Mouse (Mus musculus) activated CD4-positive, CD25-positive, alpha-beta regulatory T cell, adult 4 months (primary cell): ENCODE data around the gene Art3. TPM values are rescaled to one million over a fixed set of nuclear protein-coding genes. Genes with fewer than 3 reads are reported as not detected.

Source experiments
- ATAC-seq: one replicate; pipeline ENCODE4 v1.8.0; 2017
- polyA plus RNA-seq, 2 experiments: library from polyadenylated mRNA; unstranded; fragments of 100-300 nt; shearing (Covaris generic); gene quantifications; one replicate each; pipeline ENCODE4 v1.2.1; 2017

Art3 gene
- 1 to 10 TPM; 7.7 to 9.8 TPM for polyA plus RNA-seq

DNA sequence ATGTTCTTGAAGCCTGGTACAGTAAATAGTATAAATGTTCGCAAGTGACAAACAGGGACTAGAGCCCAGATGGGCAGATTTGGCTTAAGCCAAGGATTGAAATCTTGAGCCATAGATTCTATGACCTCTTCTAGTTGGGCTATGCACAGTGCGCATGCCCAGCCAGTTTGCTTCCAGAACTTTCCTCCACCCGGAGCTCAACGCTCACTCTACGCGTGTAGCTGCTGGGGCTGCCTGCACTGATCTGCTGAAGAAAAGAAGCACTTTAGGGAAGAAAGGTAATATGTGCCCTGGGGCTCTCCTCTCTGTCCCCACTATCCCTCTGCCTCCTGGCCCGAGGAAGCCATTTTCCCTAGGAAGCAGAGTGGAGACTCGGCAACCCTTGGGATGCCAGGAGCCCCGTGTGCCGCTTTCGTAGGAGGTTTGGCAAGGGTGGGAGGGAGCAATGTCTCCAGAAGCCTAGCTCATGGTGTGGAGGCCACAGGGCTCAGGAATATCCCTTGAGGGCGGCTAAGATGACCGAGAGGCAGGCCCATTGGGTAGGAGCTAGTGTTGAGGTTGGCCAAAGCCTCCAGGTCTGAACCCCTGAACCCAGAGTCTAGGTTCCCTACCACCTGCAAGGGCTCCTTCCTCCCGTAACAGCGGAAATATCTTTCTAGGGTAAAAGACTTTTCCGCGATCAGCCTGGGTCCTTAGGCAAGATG lies at the start of gene Art3:
Gene Art3, plus strand, starts transcription at position 193 of the 704 bp plus-strand sequence.
- no peak for ATAC-seq

DNA sequence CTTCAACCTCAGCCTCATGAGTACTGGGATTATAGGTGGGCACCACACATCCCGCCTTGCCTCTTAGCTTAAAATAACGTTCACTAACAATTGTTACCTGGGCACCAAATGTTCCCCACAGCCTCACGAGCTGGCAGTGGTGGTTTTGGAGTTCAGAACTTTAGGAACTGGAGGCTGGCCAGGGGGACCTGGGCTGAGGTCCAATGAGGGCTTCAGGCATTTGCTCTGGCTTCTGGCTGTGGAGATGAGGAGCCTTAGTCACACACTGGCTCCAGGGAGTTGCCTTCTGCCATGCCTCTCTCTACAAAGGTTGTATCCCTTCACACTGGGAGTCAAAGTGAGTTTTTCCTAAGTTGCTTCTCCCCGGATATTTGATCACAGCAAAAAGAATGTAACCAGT lies 49.1 kb upstream of the Art3 start:
- no peak for ATAC-seq

DNA sequence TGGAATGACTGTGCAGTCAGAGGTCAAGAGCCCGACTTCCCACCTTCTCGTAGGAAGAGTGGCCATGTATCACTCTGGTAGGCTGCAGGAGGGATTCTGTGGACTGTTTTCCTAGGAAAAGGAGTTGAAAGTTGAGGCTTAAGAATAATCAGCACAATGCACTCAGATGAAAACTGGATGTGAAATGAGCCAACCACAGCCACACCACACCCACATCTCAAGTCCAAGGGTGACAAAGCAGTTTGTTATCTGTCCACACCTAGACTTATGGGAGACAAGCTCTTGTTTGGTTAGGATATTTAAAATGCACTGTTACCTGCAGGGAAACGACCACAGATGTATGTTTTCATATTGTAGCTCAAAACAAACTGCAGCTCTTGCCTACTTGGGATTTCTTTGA lies 48.5 kb upstream of the Art3 start:
- no peak for ATAC-seq

DNA sequence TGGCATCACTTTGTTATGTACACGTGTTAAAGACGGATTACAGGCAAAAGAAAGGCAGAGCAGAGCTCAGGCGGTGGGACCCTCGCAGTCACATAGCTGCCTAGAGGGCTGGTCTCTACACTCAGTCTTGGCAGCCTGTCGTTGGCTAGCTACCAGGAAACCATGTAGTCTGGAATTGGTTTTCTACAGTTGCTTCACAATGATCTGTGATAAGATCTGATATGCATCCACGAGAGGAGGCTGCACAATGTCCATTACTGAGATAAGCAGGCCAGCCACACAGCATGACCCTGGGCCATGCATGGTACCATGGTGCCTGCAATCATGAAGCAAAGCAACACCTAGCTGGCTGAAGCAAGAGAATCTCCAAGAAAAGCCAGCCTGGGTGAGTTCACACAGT lies 43.8 kb upstream of the Art3 start:
- no peak for ATAC-seq

DNA sequence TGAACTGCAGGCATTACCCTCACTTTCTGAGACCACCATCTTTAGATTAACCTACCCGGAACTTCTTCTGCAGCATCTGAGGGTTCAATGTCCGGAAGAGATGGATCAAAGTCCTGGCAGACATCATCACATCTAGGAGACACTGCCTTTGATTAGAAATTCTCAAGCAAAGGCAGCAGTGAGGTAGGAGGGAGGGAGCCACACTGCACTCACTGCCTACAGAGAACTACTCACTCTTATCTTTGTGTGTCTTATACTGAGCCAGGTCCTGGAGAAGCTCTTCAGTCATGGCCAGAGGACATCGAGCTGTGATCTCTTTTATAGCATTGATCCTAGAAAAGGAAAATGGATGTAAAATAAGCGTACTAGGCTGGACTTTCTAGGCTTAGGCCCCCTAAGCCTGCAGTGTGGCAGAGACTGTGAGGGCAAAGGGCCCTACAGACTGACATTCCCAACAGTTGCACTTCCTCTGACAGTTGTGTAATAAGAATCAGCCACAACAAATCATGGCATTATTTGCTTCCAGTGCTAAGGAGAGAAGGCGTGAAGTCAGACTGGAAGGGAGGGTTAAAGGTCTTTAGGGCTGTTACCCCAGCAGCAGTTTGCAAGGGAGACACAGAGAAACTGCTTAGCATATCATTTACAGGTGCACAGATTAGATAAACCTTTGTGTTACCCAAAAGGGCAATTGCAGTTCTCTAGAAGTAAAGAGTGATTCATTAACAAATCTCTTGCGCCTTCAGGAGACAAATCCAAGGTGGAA lies 39.8 kb upstream of the Art3 start:
- ATAC-seq = no peak

DNA sequence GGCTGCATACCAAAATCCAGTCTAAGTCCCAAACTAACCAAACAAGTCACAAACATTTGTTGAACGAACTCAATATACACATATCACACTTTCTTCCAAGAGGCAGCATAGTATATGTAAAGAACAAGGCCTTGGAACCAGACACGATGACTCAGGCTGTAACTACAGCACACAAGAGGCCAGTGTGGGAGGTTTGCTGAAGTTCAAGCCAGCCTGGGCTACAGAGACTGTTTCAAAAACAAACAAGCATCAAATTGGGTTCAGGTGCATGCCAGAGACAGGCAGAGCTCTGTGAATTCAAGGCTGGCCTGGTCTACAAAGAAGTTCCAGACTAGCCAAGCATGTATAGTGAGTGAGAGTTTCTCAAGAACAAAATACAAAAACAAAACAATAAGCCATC lies 37.1 kb upstream of the Art3 start:
- no peak for ATAC-seq

DNA sequence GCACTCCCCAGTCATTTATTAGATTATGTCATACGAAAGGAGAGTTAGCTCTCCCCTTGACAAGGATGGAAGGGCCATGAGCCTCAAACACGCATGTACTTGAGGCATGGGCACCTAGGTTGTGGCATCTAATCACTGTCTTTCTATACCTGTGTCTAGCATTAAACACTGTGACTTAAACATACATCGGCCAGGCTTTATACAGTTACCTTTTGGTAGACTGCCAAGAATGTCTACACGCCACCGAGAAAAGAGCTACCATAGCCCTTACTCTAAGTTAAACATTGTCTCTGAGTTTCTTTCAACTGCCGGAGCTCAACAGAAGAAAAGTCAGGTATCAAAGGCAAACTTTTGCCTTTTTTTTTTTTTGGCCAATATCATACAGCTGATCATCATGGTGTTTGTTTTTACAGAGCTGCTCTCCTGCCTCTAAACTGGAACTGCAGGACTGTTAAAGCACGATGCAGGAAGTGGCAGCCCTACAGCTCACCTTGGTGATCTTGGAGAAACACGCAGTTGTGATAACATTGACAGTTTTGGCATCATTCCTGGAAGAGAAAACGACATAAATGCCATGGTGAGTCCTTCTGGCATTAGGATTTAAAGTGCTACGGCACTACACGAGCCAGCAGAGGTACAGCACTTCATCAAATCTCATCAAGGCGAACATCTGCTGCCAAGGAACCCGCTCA lies 29.3 kb upstream of the Art3 start:
- ATAC-seq = no peak

DNA sequence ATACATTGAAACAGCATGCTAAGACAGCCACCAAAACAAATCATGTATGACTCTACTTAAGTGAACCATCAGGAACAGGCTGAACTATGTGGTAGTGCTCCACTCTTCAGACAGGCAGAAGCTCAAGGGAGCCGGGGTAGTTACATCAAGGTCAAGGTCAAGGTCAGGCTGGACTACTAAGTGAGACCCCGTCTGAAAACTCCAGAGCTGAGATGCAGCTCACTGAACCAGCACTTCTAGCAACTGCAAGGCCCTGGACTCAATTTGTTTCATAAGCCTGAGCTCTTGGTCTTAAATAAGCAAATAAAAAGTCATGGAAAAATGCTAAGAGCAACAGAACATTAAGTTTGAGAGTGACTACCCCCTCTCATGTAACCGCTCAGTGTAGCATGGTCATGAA lies 27.3 kb upstream of the Art3 start:
- ATAC-seq = no peak

DNA sequence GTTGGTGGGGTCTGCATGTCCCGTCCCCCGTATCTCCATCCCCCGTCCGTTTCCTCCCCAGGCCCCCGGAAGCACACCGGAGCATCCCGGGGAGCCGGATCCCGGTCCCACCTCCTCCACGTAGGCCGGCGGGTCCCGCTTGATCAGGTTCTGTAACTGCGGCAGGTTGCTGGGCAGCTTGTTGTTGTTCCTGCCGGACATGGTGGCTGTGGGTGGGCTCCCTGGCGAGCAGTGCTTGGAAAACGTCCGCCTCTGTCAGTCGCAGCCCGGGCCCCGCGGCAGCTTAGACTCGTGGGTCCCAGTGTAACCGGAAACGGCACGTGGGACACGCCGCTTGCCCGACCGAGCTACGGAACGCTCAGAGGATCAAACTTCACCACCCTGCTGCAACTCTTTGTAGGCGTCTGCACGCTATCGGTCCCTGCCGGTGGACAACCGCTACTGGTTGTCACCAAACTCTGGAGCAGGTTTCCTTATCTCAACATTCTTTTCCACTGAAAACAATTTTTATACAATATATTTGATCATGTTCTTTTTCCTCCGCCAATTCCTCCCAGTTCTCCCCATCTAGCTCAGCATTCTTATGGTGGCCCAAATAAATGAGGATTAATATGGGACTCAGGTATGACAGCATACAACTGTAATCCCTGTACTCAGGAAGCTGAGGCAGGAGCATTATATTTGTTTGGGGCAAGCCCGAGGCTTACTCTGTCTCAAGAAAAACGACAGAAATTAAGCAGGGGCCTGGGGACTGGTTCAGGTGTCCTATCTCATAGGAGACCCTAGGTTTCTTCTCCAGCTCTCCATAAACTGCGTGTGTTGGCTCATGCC lies 21.7 kb upstream of the Art3 start, which contains the start of gene Sdad1:
Gene Sdad1, minus strand, starts transcription at position 799 of the 831 bp plus-strand sequence.
- peak; percentile 96 for ATAC-seq

DNA sequence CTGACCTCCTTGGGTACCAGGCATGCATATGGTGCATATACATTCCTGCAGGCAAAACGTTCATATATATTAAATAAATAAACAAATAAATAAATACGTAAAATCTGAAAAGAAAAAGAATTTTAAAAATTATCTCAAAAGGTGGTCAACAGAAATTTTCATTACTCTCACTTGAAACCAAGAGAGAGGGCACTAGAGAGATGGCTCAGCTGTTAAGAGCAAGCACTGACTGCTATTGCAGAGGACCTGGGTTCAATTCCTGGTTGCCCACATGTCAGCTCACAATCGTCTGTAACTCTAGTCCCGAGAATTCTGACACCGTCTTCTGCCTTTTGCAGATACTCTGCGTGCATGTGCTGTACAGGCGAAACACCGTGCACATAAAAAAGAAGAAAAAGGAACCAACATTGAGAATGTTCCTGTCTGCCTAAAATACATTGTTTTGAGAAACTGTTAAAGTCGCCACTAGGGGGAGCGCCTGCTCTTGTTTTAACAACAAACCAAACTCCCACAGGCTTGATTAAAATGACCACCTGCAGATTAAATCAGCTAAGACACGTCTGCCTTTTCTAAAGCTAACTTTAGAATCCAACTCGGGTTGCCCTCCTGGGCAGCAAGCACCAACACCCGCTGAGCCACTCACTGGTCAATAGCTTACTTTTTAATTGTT lies 19.4 kb upstream of the Art3 start:
- ATAC-seq = no peak

DNA sequence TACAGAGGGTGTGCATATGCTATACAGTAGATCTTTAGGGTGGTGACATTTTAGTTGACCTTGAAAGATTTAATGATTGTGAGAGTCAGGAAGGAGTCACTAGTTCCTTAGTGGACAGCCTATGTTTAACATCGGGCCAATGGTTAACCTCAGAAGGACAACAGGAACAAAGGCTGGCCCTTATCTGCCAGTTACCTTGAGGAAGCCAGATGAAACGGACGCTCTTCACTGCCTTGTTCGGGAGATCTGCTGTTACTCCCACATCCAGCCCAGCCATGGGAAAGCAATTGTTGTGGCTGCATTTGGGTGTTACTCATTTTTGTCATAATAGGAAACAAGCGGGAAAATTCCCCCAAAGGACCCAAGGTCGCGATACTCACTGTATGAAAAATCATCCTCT lies 17.9 kb upstream of the Art3 start:
- ATAC-seq = no peak

DNA sequence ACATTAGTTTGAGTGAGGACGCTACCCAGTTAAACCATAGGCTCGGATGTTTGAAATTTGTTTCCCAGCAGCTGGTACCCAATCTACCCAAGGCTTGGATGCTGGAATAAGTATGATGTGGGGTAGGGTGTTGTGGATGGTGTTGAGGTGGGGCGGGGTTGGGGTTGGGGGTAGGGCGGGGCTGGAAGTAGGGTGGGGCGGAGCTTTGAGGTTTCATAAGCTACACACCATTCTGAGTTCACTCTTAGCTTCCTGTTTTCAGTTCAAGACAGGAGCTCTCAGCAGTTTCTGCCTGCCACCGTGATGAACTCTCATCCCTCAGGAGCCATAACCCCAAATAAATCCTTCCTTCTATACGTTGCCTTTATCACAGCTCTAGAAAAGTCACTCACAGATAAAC lies 13.5 kb upstream of the Art3 start:
- ATAC-seq = no peak

DNA sequence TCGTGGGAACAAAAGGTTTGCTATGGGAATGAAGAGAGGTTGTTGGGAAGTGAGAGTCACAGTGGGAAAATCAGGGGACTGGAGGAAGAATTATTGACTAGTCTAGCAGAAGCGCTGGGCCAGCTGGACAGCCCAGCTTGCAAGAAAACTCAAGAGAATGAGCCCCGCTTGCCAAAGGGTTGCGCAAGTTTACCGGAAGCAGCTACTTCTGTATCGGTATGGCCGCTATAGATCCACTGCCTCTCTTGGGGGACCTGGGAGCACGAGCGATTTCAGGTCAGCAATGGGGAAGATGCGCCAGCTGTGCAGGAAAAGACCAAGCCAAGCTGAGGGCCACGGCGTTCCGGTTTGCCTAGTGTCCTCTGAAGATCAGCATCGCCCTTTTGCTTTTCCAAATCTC lies 13.0 kb upstream of the Art3 start:
- ATAC-seq = no peak

DNA sequence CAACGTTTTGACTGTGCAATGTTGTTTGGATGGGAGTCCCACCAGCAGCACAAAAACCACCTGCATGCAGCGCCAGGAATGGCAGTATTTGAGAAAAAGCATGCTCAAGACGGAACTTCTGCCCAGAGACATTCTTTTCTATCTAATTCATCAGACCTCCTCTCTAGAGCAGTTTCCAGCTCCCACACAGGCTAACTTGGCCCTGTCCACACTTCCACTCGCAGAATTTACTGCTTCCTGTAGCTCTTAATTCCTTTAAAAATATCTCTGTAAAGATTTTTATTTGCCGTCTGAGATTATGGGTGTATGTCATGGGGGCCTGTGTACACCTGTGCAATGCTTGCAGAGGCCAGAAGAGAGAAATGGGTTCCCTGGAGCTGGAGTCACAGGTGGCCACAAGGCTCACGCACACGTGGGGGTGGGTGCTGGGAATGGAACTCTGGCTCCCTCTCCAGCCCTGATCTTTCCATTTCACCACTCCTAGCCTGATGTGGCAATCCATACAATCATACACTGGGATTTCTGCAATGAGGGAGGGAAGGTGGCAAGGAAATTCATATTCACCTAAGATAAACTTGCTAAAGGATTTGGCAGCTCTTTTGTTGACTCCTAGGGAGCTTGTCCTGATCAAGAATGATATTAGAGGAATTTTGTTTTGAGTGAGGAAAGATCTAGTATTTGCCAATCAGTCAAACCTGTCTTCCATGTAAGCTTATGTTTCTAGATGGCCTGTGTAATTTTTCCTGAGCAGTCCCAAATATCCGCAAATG lies 9.8 kb upstream of the Art3 start:
- ATAC-seq = no peak

DNA sequence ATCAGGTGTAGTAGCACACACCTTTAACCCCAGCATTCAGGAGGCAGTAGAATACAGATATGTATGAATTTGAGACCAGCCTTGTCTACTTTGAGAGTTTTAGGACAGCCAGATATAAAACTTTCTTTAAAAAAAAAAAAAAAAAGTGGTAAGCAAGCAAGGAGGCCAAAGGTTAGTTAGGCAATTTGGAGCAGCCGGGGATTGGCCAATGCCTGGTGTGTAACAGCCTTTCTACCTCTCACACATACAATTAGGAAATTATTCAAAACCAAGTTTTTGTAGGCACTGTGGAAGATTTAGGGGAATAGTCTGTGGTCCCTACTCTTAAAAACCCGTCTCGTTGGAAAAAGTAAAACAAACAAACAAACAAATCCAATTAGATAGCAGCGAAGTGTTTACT lies 9.0 kb upstream of the Art3 start:
- no peak for ATAC-seq

DNA sequence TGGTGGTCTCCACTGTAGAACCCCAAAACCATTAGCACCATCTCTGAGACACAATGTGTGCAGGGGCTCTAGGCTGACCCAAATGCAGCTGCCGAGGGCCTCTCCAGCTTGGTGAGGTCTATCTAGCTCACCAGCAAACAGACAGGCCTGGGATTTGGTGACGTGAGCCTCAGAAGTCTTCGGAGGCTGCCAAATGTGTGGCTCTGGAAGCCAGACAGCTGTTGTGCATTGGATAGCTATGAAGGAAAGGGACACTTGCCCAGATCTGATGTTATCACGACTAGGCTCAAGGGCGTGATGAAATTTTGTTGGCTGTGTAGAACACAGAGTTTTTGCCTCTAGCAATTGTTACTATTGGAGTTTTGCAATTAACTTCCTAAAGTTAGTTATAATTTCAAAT lies 8.4 kb upstream of the Art3 start:
- ATAC-seq = no peak

DNA sequence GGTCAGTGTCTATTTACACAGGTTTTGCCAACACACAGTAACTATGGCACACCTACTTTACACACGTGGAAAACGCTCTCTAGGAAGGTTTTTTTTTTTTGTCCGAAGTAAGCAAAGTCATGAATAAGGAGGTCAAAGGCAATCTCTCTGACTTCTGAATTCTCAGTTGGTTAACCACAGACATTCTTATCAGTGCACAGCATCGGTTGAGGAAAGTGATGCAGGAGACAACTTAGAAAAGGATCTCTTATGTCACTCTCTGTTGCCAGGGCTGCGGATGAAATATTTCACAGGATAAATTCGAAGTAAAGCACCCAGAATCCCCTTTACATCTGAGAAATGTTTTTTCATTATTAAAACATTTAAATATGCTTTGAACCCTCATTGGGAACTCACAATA lies 4.3 kb upstream of the Art3 start:
- peak; percentile 61 for ATAC-seq

DNA sequence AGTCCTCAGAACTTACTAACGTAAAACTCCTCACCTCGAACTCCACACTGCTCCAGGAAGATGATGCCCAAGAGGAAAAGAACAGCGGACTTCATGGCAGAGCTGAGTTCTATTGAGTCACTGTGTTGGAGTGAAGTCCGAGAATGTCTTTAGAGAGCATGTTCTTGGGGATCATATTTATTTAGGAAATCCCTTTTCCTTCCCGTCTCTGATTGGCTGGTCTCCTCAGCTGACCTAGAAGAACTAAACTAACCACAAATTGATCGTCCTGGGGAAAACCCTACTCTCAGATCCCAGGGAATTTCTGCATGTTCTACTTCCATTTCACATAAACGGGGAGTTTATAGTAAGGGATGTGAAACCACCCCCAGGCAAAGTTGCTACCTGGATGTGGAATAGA lies 3.7 kb upstream of the Art3 start, which contains the start of gene Cxcl9:
Gene Cxcl9, minus strand, starts transcription at position 151 of the 400 bp plus-strand sequence.
- no peak for ATAC-seq

DNA sequence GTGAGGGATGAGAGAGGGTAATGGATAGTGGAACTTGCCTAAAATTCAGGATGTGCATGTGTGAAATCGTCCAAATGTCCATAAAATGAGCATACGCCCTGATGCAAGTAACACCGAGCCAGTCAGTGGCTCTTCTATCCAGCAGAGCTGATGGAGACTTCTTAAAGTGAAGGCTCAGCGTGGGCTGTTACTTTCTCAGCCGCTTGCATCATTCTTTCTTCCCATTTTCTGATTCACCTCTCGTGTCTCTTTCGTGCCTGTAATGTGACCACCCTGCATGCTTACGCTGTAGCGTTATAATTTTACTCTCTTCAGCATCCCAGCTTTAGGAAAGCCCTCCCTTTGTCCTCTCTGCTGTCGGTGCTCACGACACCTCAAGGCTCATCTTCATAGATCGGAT lies 505 bp upstream of the Art3 start:
- no peak for ATAC-seq

DNA sequence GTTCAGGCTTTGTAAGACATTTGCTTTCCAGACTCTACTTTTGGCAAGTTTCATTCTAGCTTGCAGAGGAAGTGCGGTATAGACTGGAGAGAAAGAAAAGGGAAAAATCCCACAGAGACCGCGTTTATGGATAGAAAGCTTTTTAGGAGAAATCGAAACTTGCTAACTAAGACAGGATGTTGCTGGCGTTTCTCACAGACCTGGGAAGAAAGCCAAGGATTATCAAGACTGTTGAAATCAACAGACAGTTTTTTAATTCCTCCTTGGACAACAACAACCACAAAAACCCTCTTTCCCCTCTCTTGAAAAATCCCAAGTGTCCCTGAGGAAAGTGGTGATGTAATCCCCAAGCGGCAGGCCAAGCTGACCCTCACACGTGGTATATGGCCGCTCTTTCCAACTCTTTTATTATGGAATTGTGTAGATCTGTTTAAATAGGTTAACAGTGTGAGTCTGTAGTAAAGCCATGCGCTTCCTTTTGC lies 773 bp downstream of the Art3 start:
- no peak for ATAC-seq

DNA sequence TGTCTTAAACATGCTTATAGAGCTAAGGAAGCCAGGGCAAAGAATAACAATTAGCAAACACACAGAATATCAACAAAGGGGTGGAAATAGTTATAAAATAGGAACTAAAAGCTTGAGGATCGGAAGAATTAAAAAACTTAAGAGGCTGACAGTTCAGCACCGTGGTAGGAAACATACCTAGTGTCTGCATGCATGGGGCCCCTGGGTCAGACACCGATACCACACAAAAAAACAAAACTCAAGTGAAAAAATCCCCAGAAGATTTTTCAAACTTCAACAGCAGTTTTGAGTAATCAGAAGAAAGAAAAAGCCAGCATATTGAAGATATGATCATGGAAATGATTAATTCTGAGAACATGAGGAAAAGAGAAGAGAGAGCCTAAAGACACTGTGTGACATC lies 5.1 kb downstream of the Art3 start:
- peak; percentile 70 for ATAC-seq
